Mouse (Mus musculus) brain, embryonic 18.5 days (tissue): Measurements from ENCODE around the gene Cracr2a.

Experiments
- DNase-seq: peaks from one replicate; pipeline ENCODE4 v3.0.0-alpha.2; 2012; ENCODE audit warnings: low read depth, low spot score

Cracr2a gene

GRCm38 (mm10) chr6:127692298-127692697 lies 131.2 kb downstream of the Cracr2a start:
- no peak for DNase-seq

- no peak for DNase-seq
These were observed 132.5 kb downstream of the Cracr2a start for GRCm38 (mm10) chr6:127693681-127694080.

DNA sequence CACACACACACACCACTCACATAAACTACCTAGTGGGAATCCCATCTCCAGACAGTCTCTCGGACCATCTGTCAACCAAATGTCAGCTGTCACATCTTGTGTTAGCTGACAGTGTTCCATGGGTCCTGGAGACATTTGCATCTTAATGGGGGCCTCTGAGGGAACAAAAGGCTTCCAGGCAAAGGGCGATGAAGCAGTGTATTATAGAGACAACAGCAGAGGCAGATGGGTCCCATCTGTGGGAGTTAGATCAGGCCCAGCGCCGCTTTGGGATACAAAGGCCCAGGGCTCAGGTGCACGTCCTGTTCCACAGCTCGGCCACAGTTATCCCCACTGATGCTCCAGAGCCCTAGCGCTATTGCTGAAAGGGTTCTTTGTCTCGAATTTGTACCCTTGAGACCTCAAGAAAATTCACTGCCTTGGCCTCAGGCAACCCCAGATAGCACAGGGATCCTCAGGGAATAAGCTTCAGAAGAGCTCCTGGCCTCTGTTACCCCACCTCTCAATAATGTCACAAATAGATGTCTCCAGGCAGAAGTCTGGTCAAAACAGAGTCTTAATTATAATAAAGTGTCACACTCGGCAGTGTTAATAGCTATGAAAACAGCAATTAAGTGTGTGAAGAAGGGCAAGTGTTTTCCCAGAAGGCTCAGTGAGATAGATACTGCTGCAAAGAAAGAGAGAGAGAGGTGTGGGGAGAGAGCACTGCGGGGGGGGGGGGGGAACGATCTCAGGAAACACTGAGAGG lies 140.1 kb downstream of the Cracr2a start:
- DNase-seq = peak; percentile 65

- no peak for DNase-seq
These were observed 147.1 kb downstream of the Cracr2a start for GRCm38 (mm10) chr6:127708218-127708628.

DNA sequence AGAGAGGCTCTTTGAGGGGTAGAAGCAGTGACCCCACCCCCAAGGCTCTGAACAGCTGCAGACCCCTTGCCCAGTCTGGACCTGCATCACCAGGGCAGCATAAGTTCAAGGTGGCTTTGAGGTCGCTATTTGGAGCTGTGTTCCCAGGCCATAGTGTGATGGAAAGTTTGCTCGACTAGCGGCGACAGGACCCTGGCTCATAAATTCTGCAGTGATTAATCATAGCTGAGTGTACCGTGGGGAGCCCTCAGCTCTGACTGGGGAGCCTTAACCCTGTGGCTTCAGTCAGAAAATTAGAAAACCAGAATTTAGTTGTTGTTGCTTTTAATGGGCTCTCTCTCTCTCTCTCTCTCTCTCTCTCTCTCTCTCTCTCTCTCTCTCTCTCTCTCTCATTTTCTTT lies 153.8 kb downstream of the Cracr2a start:
- no peak for DNase-seq

DNA sequence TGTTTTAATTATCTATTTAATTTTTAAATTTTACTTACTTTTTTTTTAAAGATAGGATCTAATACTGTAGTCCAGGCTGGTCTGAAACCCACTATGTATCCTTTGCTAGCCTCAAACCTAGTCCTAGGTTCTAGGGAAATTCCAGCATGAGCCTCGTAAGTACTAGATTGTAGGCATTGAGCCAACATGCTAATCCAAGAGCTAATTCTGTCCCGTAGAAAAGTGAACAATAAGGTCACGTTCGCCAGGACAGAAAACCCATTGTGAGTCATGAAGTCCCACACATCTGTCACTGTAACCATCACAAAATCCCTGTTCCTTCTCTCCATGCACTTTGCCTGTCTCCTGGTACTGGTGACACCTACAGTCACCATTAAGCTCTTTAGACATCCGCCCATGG lies 154.3 kb downstream of the Cracr2a start:
- DNase-seq = no peak

GRCm38 (mm10) chr6:127717239-127718137 lies 156.3 kb downstream of the Cracr2a start:
- no peak for DNase-seq

DNA sequence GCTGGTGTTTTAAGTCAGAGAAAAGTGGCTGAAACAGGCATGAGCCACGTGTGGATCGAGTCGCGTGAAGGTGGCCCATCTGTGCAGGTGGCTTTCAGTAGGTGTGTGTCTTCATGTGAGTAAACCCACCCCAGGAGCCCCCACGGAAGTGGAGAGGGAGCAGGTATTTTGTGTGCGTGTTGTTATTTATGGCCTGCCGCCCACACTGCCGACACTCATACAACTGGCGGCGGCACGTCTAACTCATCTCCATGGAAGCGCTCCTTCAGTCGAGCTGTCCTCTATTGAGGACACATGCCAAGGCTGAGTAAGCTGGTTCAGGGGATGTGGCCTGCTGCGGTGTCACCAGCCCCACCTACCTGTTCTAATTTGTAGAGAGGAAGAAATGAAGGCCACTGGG lies 158.7 kb downstream of the Cracr2a start:
- DNase-seq = no peak

- DNase-seq = no peak
These were observed 162.0 kb downstream of the Cracr2a start for GRCm38 (mm10) chr6:127723126-127723525.
